ENCODE assay signal across 25 mouse cellular contexts in the genomic region with DNA sequence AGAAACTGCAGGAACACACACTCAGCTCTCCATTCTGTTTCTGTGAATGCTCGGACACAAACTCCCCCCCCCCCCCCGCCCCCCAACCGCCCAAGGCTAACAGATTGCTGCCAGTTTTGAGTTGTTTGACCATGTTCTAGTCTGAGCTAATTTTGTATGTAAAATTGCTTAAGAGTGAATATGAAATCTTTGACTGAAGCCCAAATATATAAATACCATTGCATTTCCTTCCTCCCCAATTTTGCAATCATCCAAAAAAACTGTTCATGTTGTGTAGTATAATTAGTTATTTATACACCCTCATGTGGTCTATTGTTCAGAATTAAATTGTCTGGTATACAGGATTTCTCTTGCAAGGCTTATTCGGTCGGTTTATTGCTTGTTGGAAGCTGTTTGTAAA.
DNase-seq lines count a peak whose midpoint lies in the region; ATAC-seq and TF ChIP-seq lines count a peak whose summit lies in the region.
"Had no signal": no experiment of that assay in that cellular context is flagged by ENCODE, and none has a peak within 500 bp of the region (broad histone marks: within the 10 kb centered on the region; RNA-seq: fewer than 3 reads in every experiment).

No protein-coding gene starts in this region.

- DNase-seq in liver, postnatal 0 days: no peak
- DNase-seq in MEL (ENCODE audit: low read depth, low spot score): no peak
- no peak for DNase-seq in cerebellum, adult 9-10 months
- no peak for DNase-seq in forebrain, postnatal 0 days
- DNase-seq: adrenal gland, adult 8-10 months; cerebellum, adult 11-12 months; cerebellum, postnatal 14 days; gastrocnemius, postnatal 14 days; kidney, adult 8-10 months; kidney, postnatal 14 days; liver, embryonic 13.5 days; lung, postnatal 14 days; midbrain, embryonic 14.5 days; thymus, postnatal 14 days had no signal

- no peaks in the 10 kb centered on the region for H3K27me3 ChIP-seq in liver, postnatal 0 days (ENCODE audit: insufficient read depth, low read length)
- H3K27me3 ChIP-seq in liver, embryonic 12.5 days (replicated peaks): no peaks in the 10 kb centered on the region; the same call in 1 of the 2 replicates
- H3K27me3 ChIP-seq in MEL (ENCODE audit: control insufficient read depth in 1 of 2, insufficient read depth in 2 of 2, low read length in 2 of 2): no peaks in the 10 kb centered on the region
- no peaks in the 10 kb centered on the region for H3K27me3 ChIP-seq in forebrain, postnatal 0 days (ENCODE audit: insufficient read depth, low read length)
- no peaks in the 10 kb centered on the region for H3K27me3 ChIP-seq in midbrain, embryonic 16.5 days (ENCODE audit: control insufficient read depth, insufficient read depth, low read depth, low read length)
- H3K27me3 ChIP-seq: embryonic facial prominence, embryonic 12.5 days; limb, embryonic 13.5 days; liver, embryonic 13.5 days; neural tube, embryonic 15.5 days had no signal

- no peak overlapping the region for H3K9ac ChIP-seq in liver, postnatal 0 days (replicated peaks)
- no peak overlapping the region for H3K9ac ChIP-seq in liver, embryonic 12.5 days
- H3K9ac ChIP-seq in MEL (ENCODE audit: control insufficient read depth, low read depth, low read length, poor library complexity, severe bottlenecking): no peak overlapping the region
- H3K9ac ChIP-seq in forebrain, postnatal 0 days: no peak overlapping the region
- H3K9ac ChIP-seq in midbrain, embryonic 16.5 days (ENCODE audit: low read depth, low read length): no peak overlapping the region
- H3K9ac ChIP-seq: embryonic facial prominence, embryonic 12.5 days; hindbrain, embryonic 12.5 days; limb, embryonic 13.5 days; liver, embryonic 13.5 days; neural tube, embryonic 15.5 days had no signal

- H3K36me3 ChIP-seq in liver, postnatal 0 days (replicated peaks; ENCODE audit: insufficient read depth, low read length): no peaks in the 10 kb centered on the region
- no peaks in the 10 kb centered on the region for H3K36me3 ChIP-seq in liver, embryonic 12.5 days
- H3K36me3 ChIP-seq in MEL (ENCODE audit: control insufficient read depth in 1 of 2, insufficient read depth in 2 of 2, low read length in 2 of 2): peaks cover 0 to 35% of the 10 kb centered on the region in 2 experiments; a peak in 2 of 4 replicates
- H3K36me3 ChIP-seq in forebrain, postnatal 0 days (ENCODE audit: insufficient read depth): no peaks in the 10 kb centered on the region
- no peaks in the 10 kb centered on the region for H3K36me3 ChIP-seq in midbrain, embryonic 16.5 days (ENCODE audit: control insufficient read depth, insufficient read depth, low read length)
- H3K36me3 ChIP-seq: embryonic facial prominence, embryonic 12.5 days; heart, embryonic 10.5 days; hindbrain, embryonic 12.5 days; limb, embryonic 13.5 days; liver, embryonic 13.5 days; neural tube, embryonic 15.5 days had no signal

- TF ChIP-seq EP300 in liver, postnatal 0 days (IDR thresholded peaks at IDR 0.05; ENCODE audit: low read depth): no peak; the same call in 1 of the 2 replicates
- no peak for TF ChIP-seq EP300 in MEL (IDR thresholded peaks at IDR 0.05; ENCODE audit: low read depth in 1 of 2, low read length in 2 of 2)

- peaks cover 12% of the 10 kb centered on the region; the same call in 1 of the 2 replicates for H3K4me1 ChIP-seq in liver, postnatal 0 days (ENCODE audit: insufficient read depth)
- no peaks in the 10 kb centered on the region for H3K4me1 ChIP-seq in liver, embryonic 12.5 days
- H3K4me1 ChIP-seq in MEL (ENCODE audit: control insufficient read depth in 1 of 2, insufficient read depth in 2 of 2, low read length in 2 of 2): peaks cover 5 to 29% of the 10 kb centered on the region in 2 experiments
- H3K4me1 ChIP-seq in bone marrow macrophage, adult 2 months (ENCODE audit: control insufficient read depth, insufficient read depth, low read length): peaks cover 74% of the 10 kb centered on the region
- no peaks in the 10 kb centered on the region; the same call in 1 of the 2 replicates for H3K4me1 ChIP-seq in forebrain, postnatal 0 days (ENCODE audit: insufficient read depth)
- H3K4me1 ChIP-seq in midbrain, embryonic 16.5 days (ENCODE audit: control insufficient read depth, insufficient read depth, low read length): no peaks in the 10 kb centered on the region
- H3K4me1 ChIP-seq: embryonic facial prominence, embryonic 12.5 days; hindbrain, embryonic 12.5 days; limb, embryonic 13.5 days; liver, embryonic 13.5 days; neural tube, embryonic 15.5 days had no signal

- no peak for TF ChIP-seq CTCF in liver, postnatal 0 days (IDR thresholded peaks at IDR 0.05; ENCODE audit: low read depth)
- TF ChIP-seq CTCF in MEL (IDR thresholded peaks at IDR 0.05 in 2 of 3, conservative IDR thresholded peaks at IDR 0.05 in 1 of 3; ENCODE audit: control insufficient read depth in 1 of 3, insufficient read depth in 1 of 3, low read depth in 2 of 3, low read length in 3 of 3, poor library complexity in 1 of 3, severe bottlenecking in 1 of 3): no peak
- TF ChIP-seq CTCF in bone marrow macrophage, adult 2 months (IDR thresholded peaks at IDR 0.05; ENCODE audit: low read depth, low read length): no peak
- TF ChIP-seq CTCF in forebrain, postnatal 0 days (IDR thresholded peaks at IDR 0.05; ENCODE audit: low read depth): no peak

- ATAC-seq in liver, postnatal 0 days: no peak
- ATAC-seq in liver, embryonic 12.5 days: no peak
- ATAC-seq in megakaryocyte, adult 5-6 weeks (ENCODE audit: poor library complexity, severe bottlenecking): peak; percentile 22
- ATAC-seq in forebrain, postnatal 0 days: no peak
- no peak for ATAC-seq in midbrain, embryonic 16.5 days
- ATAC-seq: forebrain, embryonic 16.5 days; intestine, embryonic 16.5 days had no signal

- no peak for TF ChIP-seq RAD21 in MEL (IDR thresholded peaks at IDR 0.05; ENCODE audit: low read depth, low read length)

- H3K79me2 ChIP-seq in MEL (ENCODE audit: control insufficient read depth, insufficient read depth, low read length, poor library complexity): no peaks in the 10 kb centered on the region

- no peak overlapping the region for H3K27ac ChIP-seq in liver, postnatal 0 days (ENCODE audit: low read depth)
- no peak overlapping the region for H3K27ac ChIP-seq in liver, embryonic 12.5 days
- H3K27ac ChIP-seq in MEL (ENCODE audit: control insufficient read depth, low read depth, low read length): peak overlapping the region; percentile 77
- peak overlapping the region; percentile 99 for H3K27ac ChIP-seq in bone marrow macrophage, adult 2 months (ENCODE audit: insufficient read depth, low read depth, low read length)
- H3K27ac ChIP-seq in forebrain, postnatal 0 days (ENCODE audit: low read depth, low read length): no peak overlapping the region
- no peak overlapping the region for H3K27ac ChIP-seq in midbrain, embryonic 16.5 days (ENCODE audit: low read length)
- H3K27ac ChIP-seq: embryonic facial prominence, embryonic 12.5 days; heart, embryonic 10.5 days; hindbrain, embryonic 12.5 days; limb, embryonic 13.5 days; liver, embryonic 13.5 days; neural tube, embryonic 15.5 days had no signal

- no peaks in the 10 kb centered on the region for H3K9me3 ChIP-seq in liver, postnatal 0 days (ENCODE audit: low read length)
- H3K9me3 ChIP-seq in liver, embryonic 12.5 days (replicated peaks): no peaks in the 10 kb centered on the region
- H3K9me3 ChIP-seq in MEL (replicated peaks; ENCODE audit: insufficient read depth, low read length): no peaks in the 10 kb centered on the region
- no peaks in the 10 kb centered on the region for H3K9me3 ChIP-seq in forebrain, postnatal 0 days (ENCODE audit: low read length)
- no peaks in the 10 kb centered on the region for H3K9me3 ChIP-seq in midbrain, embryonic 16.5 days (replicated peaks; ENCODE audit: control insufficient read depth, low read length, poor library complexity, severe bottlenecking)
- H3K9me3 ChIP-seq: embryonic facial prominence, embryonic 12.5 days; heart, embryonic 10.5 days; hindbrain, embryonic 12.5 days; limb, embryonic 13.5 days; liver, embryonic 13.5 days; neural tube, embryonic 15.5 days had no signal

- no peak for TF ChIP-seq POLR2A in MEL (IDR thresholded peaks at IDR 0.05; ENCODE audit: control insufficient read depth in 1 of 2, insufficient read depth in 1 of 2, low read depth in 1 of 2, low read length in 2 of 2, poor library complexity in 1 of 2)
- TF ChIP-seq POLR2A in bone marrow macrophage, adult 2 months (IDR thresholded peaks at IDR 0.05; ENCODE audit: borderline replicate concordance, low read depth, low read length): no peak

- H3K4me3 ChIP-seq in liver, postnatal 0 days (ENCODE audit: low read depth, low read length): no peak overlapping the region
- H3K4me3 ChIP-seq in liver, embryonic 12.5 days: no peak overlapping the region
- H3K4me3 ChIP-seq in MEL (ENCODE audit: control insufficient read depth in 1 of 2, insufficient read depth in 1 of 2, low read depth in 2 of 2, low read length in 2 of 2): no peak overlapping the region
- peak overlapping the region; percentile 22 for H3K4me3 ChIP-seq in bone marrow macrophage, adult 2 months (ENCODE audit: insufficient read depth, low read length)
- H3K4me3 ChIP-seq in forebrain, postnatal 0 days (ENCODE audit: low read depth, low read length): no peak overlapping the region
- no peak overlapping the region for H3K4me3 ChIP-seq in midbrain, embryonic 16.5 days (ENCODE audit: low read depth, low read length)
- H3K4me3 ChIP-seq: embryonic facial prominence, embryonic 12.5 days; heart, embryonic 10.5 days; hindbrain, embryonic 12.5 days; limb, embryonic 13.5 days; liver, embryonic 13.5 days; neural tube, embryonic 15.5 days had no signal

- H3K4me2 ChIP-seq in liver, postnatal 0 days (ENCODE audit: low read depth, low read length): peak overlapping the region; percentile 48; the same call in 1 of the 2 replicates
- H3K4me2 ChIP-seq in liver, embryonic 12.5 days: no peak overlapping the region
- H3K4me2 ChIP-seq in forebrain, postnatal 0 days (ENCODE audit: low read depth): no peak overlapping the region
- no peak overlapping the region for H3K4me2 ChIP-seq in midbrain, embryonic 16.5 days (ENCODE audit: low read length)
- H3K4me2 ChIP-seq: embryonic facial prominence, embryonic 12.5 days; hindbrain, embryonic 12.5 days; limb, embryonic 13.5 days; liver, embryonic 13.5 days; neural tube, embryonic 15.5 days had no signal

- 36% methylated on average over 5 of the region's 5 CpGs for WGBS in liver, postnatal 0 days (ENCODE audit: insufficient replicate concordance)
- 51% methylated on average over 5 of the region's 5 CpGs for WGBS in liver, embryonic 12.5 days (ENCODE audit: insufficient replicate concordance)
- WGBS in forebrain, postnatal 0 days: 69% methylated on average over 5 of the region's 5 CpGs
- 74% methylated on average over 5 of the region's 5 CpGs for WGBS in midbrain, embryonic 16.5 days

TF ChIP-seq in MEL, 35 proteins besides CTCF, POLR2A, EP300 and RAD21:
- TF ChIP-seq MYC (IDR thresholded peaks at IDR 0.05; ENCODE audit: low read depth, low read length) (no peak), TCF12 (IDR thresholded peaks at IDR 0.05; ENCODE audit: low read depth, low read length) (no peak), E2F4 (IDR thresholded peaks at IDR 0.05; ENCODE audit: borderline replicate concordance, low read depth, low read length) (no peak), CHD2 (IDR thresholded peaks at IDR 0.05; ENCODE audit: low read length) (no peak)

Comparison
In these comparisons a context has a peak if more than half of its experiments do, and no peak if none do; other contexts are left out.
1. H3K27ac ChIP-seq: peak in MEL (single experiment) and bone marrow macrophage, adult 2 months (single experiment); none in liver, postnatal 0 days (single experiment), liver, embryonic 12.5 days (single experiment), forebrain, postnatal 0 days (single experiment) and midbrain, embryonic 16.5 days (single experiment).